Mouse (Mus musculus) effector memory CD4-positive, alpha-beta T cell, adult 7 months (primary cell): ENCODE data around the gene Cotl1. TPM values are rescaled to one million over a fixed set of nuclear protein-coding genes. Genes with fewer than 3 reads are reported as not detected.

ENCODE experiments used
- polyA plus RNA-seq: library from polyadenylated mRNA; unstranded; fragments of 100-300 nt; shearing (Covaris generic); gene quantifications from one replicate; pipeline ENCODE4 v1.2.1, GENCODE M21; 2017

The Cotl1 gene
- polyA plus RNA-seq, result 231 TPM

DNA sequence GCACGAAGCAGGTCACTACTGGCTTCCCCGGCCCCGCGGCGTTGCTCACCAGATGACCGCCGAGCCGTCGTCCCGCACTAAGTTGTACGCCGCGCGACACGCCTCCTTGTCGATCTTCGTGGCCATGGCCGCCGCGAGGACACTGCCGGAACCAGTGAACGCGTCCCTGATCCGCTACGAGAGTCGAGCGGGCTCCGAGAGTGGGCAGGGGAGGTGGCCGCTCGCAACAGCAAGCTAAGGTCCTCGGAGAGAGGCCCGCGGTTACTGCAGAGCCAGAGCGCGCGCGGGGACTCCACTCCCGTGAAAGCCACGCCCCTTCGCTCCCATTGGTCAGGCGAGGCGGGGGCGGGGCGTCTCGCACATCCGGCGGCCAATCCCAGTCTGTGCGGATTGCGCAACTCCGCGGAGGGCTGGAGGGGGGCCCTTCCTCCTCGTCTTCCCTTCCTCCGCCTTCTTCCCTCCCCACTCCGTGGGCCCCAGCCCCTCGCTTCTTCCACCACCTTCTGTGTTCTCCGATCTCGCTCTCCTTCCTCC is at the start of gene Cotl1:
Cotl1 (minus strand) TSS at position 270 of the 534 bp plus-strand sequence.

DNA sequence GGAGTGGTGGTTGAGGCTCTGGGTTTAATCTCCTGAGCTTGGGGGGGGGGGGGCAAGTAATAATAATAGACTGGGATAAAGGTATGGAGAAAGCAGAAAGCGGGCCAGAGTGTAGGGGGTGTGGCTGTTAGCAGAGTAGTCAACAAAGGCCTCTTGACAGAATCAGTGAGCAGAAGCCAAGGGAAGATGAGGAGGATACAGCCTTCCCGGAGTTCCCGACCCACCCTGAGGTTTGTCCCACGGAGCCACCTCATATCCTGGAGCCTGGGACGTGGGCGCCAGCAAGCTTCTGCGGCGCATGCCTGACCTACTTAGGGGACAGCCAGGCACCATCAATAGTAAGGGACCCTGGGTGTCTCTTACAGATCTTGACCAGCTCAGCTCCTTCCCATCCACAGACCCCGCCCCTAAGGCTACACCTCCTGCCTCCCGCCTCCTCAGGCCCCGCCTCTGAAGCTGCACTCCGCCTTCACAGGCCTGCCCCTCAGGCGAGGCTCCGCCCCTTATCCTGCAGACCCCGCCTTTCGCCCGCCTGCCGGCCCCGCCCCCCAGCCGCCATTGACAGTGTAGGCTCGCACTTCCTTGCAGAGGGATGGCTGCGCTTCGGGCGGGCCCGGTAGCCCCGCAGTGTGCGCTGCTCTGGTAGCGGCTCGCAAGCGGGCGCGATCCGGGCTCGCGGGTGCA is 21.5 kb upstream of the Cotl1 start, which contains the start of gene Klhl36:
Klhl36 (plus strand) TSS at position 561 of the 684 bp plus-strand sequence.

DNA sequence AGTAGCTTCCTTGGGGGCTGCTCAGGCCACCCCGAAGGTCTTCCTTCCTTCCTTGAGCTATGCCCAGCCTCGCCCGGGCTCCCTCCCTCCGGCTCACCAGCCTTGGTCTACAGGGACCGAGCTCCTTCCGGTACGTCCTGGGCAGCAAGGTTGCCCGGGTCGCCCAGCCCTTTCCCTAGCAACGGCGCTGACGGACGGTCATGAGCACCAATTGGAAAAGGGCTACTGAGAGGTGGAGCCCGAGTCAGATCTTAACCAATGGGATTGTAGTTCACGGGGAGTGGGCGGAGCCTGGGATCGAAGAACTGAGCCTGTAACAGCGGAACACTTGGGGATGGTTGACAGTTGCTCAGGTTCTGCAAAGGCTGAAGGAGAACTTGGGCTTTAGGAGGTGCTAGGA is 62.1 kb downstream of the Cotl1 start, which contains the start of gene Tldc1:
Tldc1 (minus strand) TSS at position 154 of the 400 bp plus-strand sequence.

Other genes starting within 250 kb of the Cotl1 start
- 19.6 TPM for gene Taf1c, start 235.3 kb downstream of the Cotl1 start, polyA plus RNA-seq
- 0.26 TPM for gene Adad2, start 227.8 kb downstream of the Cotl1 start, polyA plus RNA-seq
- gene Kcng4, start 204.9 kb downstream of the Cotl1 start, polyA plus RNA-seq, result not detected
- not detected for gene Wfdc1, start 174.2 kb downstream of the Cotl1 start, polyA plus RNA-seq
- not detected for gene Atp2c2, start 140.5 kb downstream of the Cotl1 start, polyA plus RNA-seq
- gene Tldc1, start 62.1 kb downstream of the Cotl1 start, polyA plus RNA-seq, result 1.7 TPM
- 8.6 TPM for gene Klhl36, start 21.7 kb upstream of the Cotl1 start, polyA plus RNA-seq
- 106 TPM for gene Usp10, start 69.8 kb upstream of the Cotl1 start, polyA plus RNA-seq
- 2.2 TPM for gene Gm20388, start 70.3 kb upstream of the Cotl1 start, polyA plus RNA-seq
- 0.39 TPM for gene Crispld2, start 151.9 kb upstream of the Cotl1 start, polyA plus RNA-seq